Mouse (Mus musculus) small intestine, adult 2 months (tissue): ENCODE measurements around the gene Csnk2b. TPM values are rescaled to one million over a fixed set of nuclear protein-coding genes. Genes with fewer than 3 reads are reported as not detected.
"Not testable (repeated sequence)": the region's sequence is repeated elsewhere in the genome, so short reads cannot be mapped to it uniquely, and the experiment has no call there.

Source experiments
- H3K27ac ChIP-seq: fragments of 200-500 bp; 2 replicates; pipeline ENCODE4 v1.5.1; 2012; ENCODE audit warnings: low read depth, low read length, control low read depth, inconsistent platforms; ENCODE audit not compliant: insufficient read depth
- H3K27me3 ChIP-seq: fragments of 200-500 bp; 2 replicates; pipeline ENCODE4 v1.6.1; 2012; ENCODE audit warnings: mild to moderate bottlenecking, moderate library complexity, low read length, inconsistent platforms; ENCODE audit not compliant: control insufficient read depth, insufficient read depth
- H3K36me3 ChIP-seq: fragments of 200-500 bp; 2 replicates; pipeline ENCODE4 v1.6.1; 2012; ENCODE audit warnings: mild to moderate bottlenecking, low read length, control low read depth, inconsistent platforms; ENCODE audit not compliant: control insufficient read depth, insufficient read depth
- H3K4me1 ChIP-seq: fragments of 200-500 bp; 2 replicates; pipeline ENCODE4 v1.6.1; 2012; ENCODE audit warnings: low read length, inconsistent platforms, mixed read lengths; ENCODE audit not compliant: control insufficient read depth, insufficient read depth, insufficient read length
- H3K4me3 ChIP-seq: fragments of 200-500 bp; 2 replicates; pipeline ENCODE4 v1.5.1; 2012; ENCODE audit warnings: low read depth, mild to moderate bottlenecking, control low read depth, inconsistent platforms, low read length, moderate library complexity
- CTCF ChIP-seq: fragments of 200-500 bp; IDR thresholded peaks from 2 replicates; pipeline ENCODE4 v1.5.1; 2012; ENCODE audit warnings: low read depth, mild to moderate bottlenecking, control low read depth, inconsistent platforms, low read length, moderate library complexity, mixed read lengths; ENCODE audit not compliant: insufficient replicate concordance, insufficient read length; ENCODE audit errors: extremely low read depth
- POLR2A ChIP-seq: fragments of 200-500 bp; IDR thresholded peaks from 2 replicates; pipeline ENCODE4 v1.6.1; 2012; ENCODE audit warnings: low read depth, mild to moderate bottlenecking, control low read depth, inconsistent platforms, low read length, moderate library complexity
- WGBS: fragments of 180-500 bp; shearing (Covaris S2); methylation state at CpG from one replicate; pipeline ENCODE4 v1.1.7; 2018; 5-methylcytosine and 5-hydroxymethylcytosine counted together
- polyA plus RNA-seq: library from polyadenylated mRNA; depleted of rRNA; stranded (reverse); fragments of >200 nt; gene quantifications from 2 replicates; pipeline ENCODE4 v1.2.3, GENCODE M21; 2012

The Csnk2b gene
- polyA plus RNA-seq, 1 experiment = 448 TPM

- Histone ChIP-seq H3K27ac (no peak overlapping the region), H3K4me3 (no peak overlapping the region), H3K36me3 (peaks cover 14% of the 10 kb centered on the region), H3K27me3 (no peaks in the 10 kb centered on the region), H3K4me1 (peaks cover 17% of the 10 kb centered on the region)
- WGBS = 77% methylated on average over 11 of the region's 11 CpGs
- TF ChIP-seq POLR2A (no peak), CTCF (no peak)
Measured at GRCm38 (mm10) chr17:35128996-35129395, 7.1 kb upstream of the Csnk2b start.

- Histone ChIP-seq H3K36me3 (peaks cover 19% of the 10 kb centered on the region), H3K27me3 (no peaks in the 10 kb centered on the region), H3K4me1 (peaks cover 17% of the 10 kb centered on the region), H3K27ac (peak overlapping the region; percentile 91; the same call in 1 of the 2 replicates), H3K4me3 (peak overlapping the region; percentile 77)
- TF ChIP-seq POLR2A (no peak), CTCF (no peak)
- WGBS = 39% methylated on average over 13 of the region's 13 CpGs
Measured at GRCm38 (mm10) chr17:35127017-35127416, 5.2 kb upstream of the Csnk2b start.

GRCm38 (mm10) chr17:35126206-35126611 is 4.4 kb upstream of the Csnk2b start, which contains the start of gene D17H6S53E:
Gene D17H6S53E, plus strand, starts transcription at chr17:35126373.
- H3K27me3 ChIP-seq = no peaks in the 10 kb centered on the region
- TF ChIP-seq POLR2A (peak; percentile 94), CTCF (no peak)
- H3K4me3 ChIP-seq = peak within 1 kb of the TSS; percentile 77
- WGBS = under 1% methylated on average over 36 of the region's 36 CpGs
- H3K36me3 ChIP-seq = peaks cover 19% of the 10 kb centered on the region
- H3K27ac ChIP-seq = peak within 1 kb of the TSS; percentile 91
- peaks cover 17% of the 10 kb centered on the region for H3K4me1 ChIP-seq

GRCm38 (mm10) chr17:35125578-35125977 is 3.7 kb upstream of the Csnk2b start:
- TF ChIP-seq CTCF = no peak
- no peak for TF ChIP-seq POLR2A
- H3K27ac ChIP-seq = peak overlapping the region; percentile 91
- no peaks in the 10 kb centered on the region for H3K27me3 ChIP-seq
- H3K4me3 ChIP-seq = peak overlapping the region; percentile 77
- H3K36me3 ChIP-seq = peaks cover 19% of the 10 kb centered on the region
- WGBS = 12% methylated on average over 6 of the region's 6 CpGs
- H3K4me1 ChIP-seq = peaks cover 17% of the 10 kb centered on the region

- TF ChIP-seq CTCF = no peak
- no peak for TF ChIP-seq POLR2A
- H3K27me3 ChIP-seq = no peaks in the 10 kb centered on the region
- H3K27ac ChIP-seq = peak overlapping the region; percentile 91
- no peak overlapping the region for H3K4me3 ChIP-seq
- H3K4me1 ChIP-seq = peaks cover 17% of the 10 kb centered on the region
- peaks cover 16% of the 10 kb centered on the region for H3K36me3 ChIP-seq
- 90% methylated on average over 1 of the region's 1 CpGs for WGBS
Measured at GRCm38 (mm10) chr17:35125081-35125480, 3.2 kb upstream of the Csnk2b start.

GRCm38 (mm10) chr17:35124261-35124896 is 2.5 kb upstream of the Csnk2b start:
- Histone ChIP-seq H3K27ac (peak overlapping the region; percentile 91), H3K4me1 (peaks cover 17% of the 10 kb centered on the region), H3K36me3 (peaks cover 18% of the 10 kb centered on the region)
- not testable (repeated sequence) for H3K27me3 ChIP-seq, H3K4me3 ChIP-seq
- WGBS = 45% methylated on average over 12 of the region's 12 CpGs

- not testable (repeated sequence) for H3K4me3 ChIP-seq, H3K27me3 ChIP-seq, H3K27ac ChIP-seq
- H3K4me1 ChIP-seq = peaks cover 17% of the 10 kb centered on the region
- WGBS = 92% methylated on average over 9 of the region's 9 CpGs
- peaks cover 21% of the 10 kb centered on the region for H3K36me3 ChIP-seq
Measured at GRCm38 (mm10) chr17:35123287-35123686, 1.4 kb upstream of the Csnk2b start.
